Mouse (Mus musculus) thymus, adult 18-20 months (tissue): ENCODE results near the gene Trmt1.

Source experiments
- DNase-seq, 2 experiments: peaks; one replicate each; pipeline ENCODE4 v3.0.0; 2022; ENCODE audit warnings: mixed read lengths in 2 of 2

The Trmt1 gene

GRCm38 (mm10) chr8:84711312-84711711, 25.2 kb downstream of the Trmt1 start:
- no peak for DNase-seq

GRCm38 (mm10) chr8:84711933-84712758, 26.0 kb downstream of the Trmt1 start:
- DNase-seq, result no peak

GRCm38 (mm10) chr8:84712759-84713120, 26.6 kb downstream of the Trmt1 start:
- no peak for DNase-seq

GRCm38 (mm10) chr8:84713381-84713780, 27.3 kb downstream of the Trmt1 start:
- DNase-seq, result no peak

GRCm38 (mm10) chr8:84714161-84714560, 28.1 kb downstream of the Trmt1 start:
- no peak for DNase-seq

GRCm38 (mm10) chr8:84715893-84716468, 29.9 kb downstream of the Trmt1 start:
- no peak for DNase-seq

- no peak for DNase-seq
These were observed 30.7 kb downstream of the Trmt1 start for GRCm38 (mm10) chr8:84716790-84717189.

- no peak for DNase-seq
These were observed 32.4 kb downstream of the Trmt1 start for GRCm38 (mm10) chr8:84718476-84718875.

GRCm38 (mm10) chr8:84718959-84719690, 33.0 kb downstream of the Trmt1 start:
- no peak for DNase-seq

- no peak for DNase-seq
These were observed 36.4 kb downstream of the Trmt1 start for GRCm38 (mm10) chr8:84722530-84722849.

- DNase-seq, result peak in 1 of 2 experiments; percentile 44
These were observed 36.9 kb downstream of the Trmt1 start, which contains the start of gene G430095P16Rik for GRCm38 (mm10) chr8:84722850-84723570. G430095P16Rik (plus strand) TSS chr8:84723007.

- no peak for DNase-seq
These were observed 37.4 kb downstream of the Trmt1 start for GRCm38 (mm10) chr8:84723571-84723900.

- DNase-seq, result no peak
These were observed 38.6 kb downstream of the Trmt1 start for GRCm38 (mm10) chr8:84724683-84725082.

- no peak for DNase-seq
These were observed 39.3 kb downstream of the Trmt1 start for GRCm38 (mm10) chr8:84725246-84725940.

- no peak for DNase-seq
These were observed 39.8 kb downstream of the Trmt1 start for GRCm38 (mm10) chr8:84725941-84726259.

- DNase-seq, result no peak
These were observed 42.4 kb downstream of the Trmt1 start for GRCm38 (mm10) chr8:84728474-84728873.

GRCm38 (mm10) chr8:84729921-84730362, 43.8 kb downstream of the Trmt1 start:
- DNase-seq, result no peak

GRCm38 (mm10) chr8:84730541-84731370, 44.6 kb downstream of the Trmt1 start:
- DNase-seq, result no peak

GRCm38 (mm10) chr8:84731371-84732177, 45.5 kb downstream of the Trmt1 start:
- no peak for DNase-seq

- no peak for DNase-seq
These were observed 46.4 kb downstream of the Trmt1 start for GRCm38 (mm10) chr8:84732545-84732944.

- DNase-seq, result no peak
These were observed 46.9 kb downstream of the Trmt1 start for GRCm38 (mm10) chr8:84732996-84733395.
